ENCODE assay signal across 12 mouse cellular contexts in genomic region chr9:118365431-118365830, GRCm38 (mm10).
"Had no signal": no experiment of that assay in that cellular context is flagged by ENCODE, and none has a peak within 500 bp of the region (broad histone marks: within the 10 kb centered on the region; RNA-seq: fewer than 3 reads in every experiment).

No protein-coding gene starts in this region.

- DNase-seq: left cerebral cortex, postnatal 4 days; liver; liver, embryonic 13.5 days; liver, postnatal 0 days; lung, adult 18-20 months; lung, adult 2 months; lung, embryonic 14.5 days; lung, postnatal 10 days; lung, postnatal 14 days; lung, postnatal 36 days; lung, postnatal 4 days; midbrain, embryonic 14.5 days had no signal
